Mouse (Mus musculus) ES-Bruce4 (cell line): Measurements from ENCODE around the gene Gm2001. TPM values are rescaled to one million over a fixed set of nuclear protein-coding genes. Genes with fewer than 3 reads are reported as not detected.
"Not testable (repeated sequence)": the region's sequence is repeated elsewhere in the genome, so short reads cannot be mapped to it uniquely, and the experiment has no call there.

Source experiments
- H3K27ac ChIP-seq: 2 replicates; pipeline ENCODE4 v1.5.1; 2012; ENCODE audit warnings: low read length, inconsistent platforms; ENCODE audit not compliant: insufficient read depth
- H3K27me3 ChIP-seq: 2 replicates; pipeline ENCODE4 v1.6.1; 2012; ENCODE audit warnings: mild to moderate bottlenecking, low read length, inconsistent platforms; ENCODE audit not compliant: control insufficient read depth, poor library complexity, insufficient read depth, severe bottlenecking
- H3K36me3 ChIP-seq: 2 replicates; pipeline ENCODE4 v1.6.1; 2012; ENCODE audit warnings: inconsistent platforms, mild to moderate bottlenecking, low read length, moderate library complexity; ENCODE audit not compliant: control insufficient read depth, poor library complexity, insufficient read depth, severe bottlenecking
- H3K4me1 ChIP-seq: one replicate; pipeline ENCODE4 v1.8.1; 2011; ENCODE audit warnings: low read length; ENCODE audit not compliant: control insufficient read depth, insufficient read depth
- H3K4me3 ChIP-seq: 2 replicates; pipeline ENCODE4 v1.5.1; 2011; ENCODE audit warnings: low read depth, mild to moderate bottlenecking, low read length
- H3K9ac ChIP-seq: 2 replicates; pipeline ENCODE4 v1.6.1; 2012; ENCODE audit warnings: low read depth, mild to moderate bottlenecking, inconsistent platforms; ENCODE audit not compliant: poor library complexity, severe bottlenecking
- H3K9me3 ChIP-seq: replicated peaks from 2 replicates; pipeline ENCODE4 v1.6.1; 2012; ENCODE audit warnings: mild to moderate bottlenecking, low read length, inconsistent platforms; ENCODE audit not compliant: control insufficient read depth, poor library complexity, insufficient read depth, severe bottlenecking
- polyA plus RNA-seq: library from polyadenylated mRNA; stranded (reverse); fragments of >200 nt; gene quantifications from 2 replicates; pipeline ENCODE4 v1.2.4, GENCODE M21; 2011; ENCODE audit warnings: low read depth; ENCODE audit not compliant: missing spikeins, insufficient read depth, insufficient read length

The Gm2001 gene
- not detected in 2 replicates for polyA plus RNA-seq

DNA sequence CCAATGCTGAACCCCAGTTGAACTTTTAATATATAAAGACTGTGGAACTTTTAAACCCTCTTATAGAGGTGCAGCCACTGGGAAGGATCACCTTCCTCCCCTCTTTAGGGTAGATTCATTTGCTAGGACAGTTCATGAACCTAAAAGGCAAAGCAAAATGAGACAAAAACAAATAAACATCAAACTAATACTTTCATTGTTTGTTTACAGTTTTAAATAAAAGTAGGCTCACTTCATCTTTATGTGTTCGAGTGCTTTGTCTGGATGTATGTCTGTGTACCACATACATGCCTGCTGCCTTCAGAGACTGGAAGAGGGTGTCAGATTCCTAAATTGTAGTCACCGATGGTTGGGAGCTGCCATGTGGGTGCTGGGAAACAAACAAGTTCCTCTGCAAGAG is at the start of gene Gm2001:
Gene Gm2001 (minus strand): TSS at position 101 of the 400 bp plus-strand sequence.
- not testable (repeated sequence) for H3K9ac ChIP-seq, H3K27me3 ChIP-seq, H3K36me3 ChIP-seq, H3K27ac ChIP-seq, H3K9me3 ChIP-seq, H3K4me3 ChIP-seq, H3K4me1 ChIP-seq

DNA sequence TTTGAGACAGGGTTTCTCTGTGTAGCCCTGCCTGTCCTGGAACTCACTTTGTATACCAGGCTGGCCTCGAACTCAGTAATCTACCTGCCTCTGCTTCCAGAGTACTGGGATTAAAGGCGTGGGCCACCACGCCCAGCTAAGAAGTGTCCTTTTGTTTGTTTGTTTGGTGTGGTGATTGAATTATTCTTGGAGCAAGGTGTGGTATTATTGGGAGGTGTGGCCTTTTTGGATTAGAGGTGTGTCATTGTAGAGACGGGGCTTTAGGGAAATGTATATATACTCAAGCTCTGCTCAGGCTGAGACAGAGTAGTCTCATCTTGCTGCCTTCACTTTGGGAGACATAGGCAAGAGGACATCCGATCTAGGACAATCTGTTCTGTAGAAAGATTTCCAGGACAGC is 31.6 kb upstream of the Gm2001 start, which contains the start of gene Gm2016:
Gene Gm2016 (plus strand): TSS at position 301 of the 400 bp plus-strand sequence.
- not testable (repeated sequence) for H3K9ac ChIP-seq, H3K4me3 ChIP-seq, H3K27ac ChIP-seq, H3K9me3 ChIP-seq, H3K27me3 ChIP-seq, H3K4me1 ChIP-seq, H3K36me3 ChIP-seq

DNA sequence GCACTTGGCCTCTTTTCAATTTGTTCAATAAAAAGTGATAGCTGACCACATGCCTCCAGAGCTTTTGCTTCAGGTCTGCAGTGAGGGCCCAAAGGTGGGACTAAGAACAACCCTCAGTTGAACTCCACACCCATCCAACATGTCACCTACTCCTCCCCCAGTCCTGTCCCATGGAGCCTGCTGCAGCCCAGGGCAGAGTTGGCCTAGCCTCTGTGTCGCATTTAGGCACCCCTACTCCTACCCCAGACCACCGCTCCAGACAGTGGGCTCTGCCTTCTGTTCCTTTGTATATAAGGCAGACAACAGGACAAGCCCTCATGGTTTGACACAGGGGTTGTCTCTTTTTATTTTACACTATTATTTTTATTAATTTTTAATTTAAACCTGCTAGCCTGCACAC is 21.9 kb upstream of the Gm2001 start:
- not testable (repeated sequence) for H3K4me3 ChIP-seq, H3K36me3 ChIP-seq, H3K27me3 ChIP-seq, H3K9me3 ChIP-seq, H3K4me1 ChIP-seq, H3K9ac ChIP-seq, H3K27ac ChIP-seq

DNA sequence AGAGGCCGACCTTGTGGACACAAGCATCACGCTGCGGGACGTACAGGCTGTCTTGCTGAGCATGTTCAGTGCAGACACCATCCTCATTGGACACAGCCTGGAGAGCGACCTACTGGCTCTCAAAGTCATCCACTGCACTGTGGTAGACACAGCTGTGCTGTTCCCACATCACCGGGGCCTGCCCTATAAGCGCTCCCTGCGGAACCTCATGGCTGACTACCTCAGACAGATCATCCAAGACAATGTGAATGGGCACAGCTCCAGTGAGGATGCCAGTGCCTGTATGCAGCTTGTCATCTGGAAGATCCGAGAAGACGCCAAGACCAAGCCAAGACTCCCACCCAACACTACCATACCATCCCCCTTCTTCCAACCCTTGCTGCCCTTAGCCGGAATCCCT is 21.5 kb upstream of the Gm2001 start:
- H3K36me3 ChIP-seq: not testable (repeated sequence)

DNA sequence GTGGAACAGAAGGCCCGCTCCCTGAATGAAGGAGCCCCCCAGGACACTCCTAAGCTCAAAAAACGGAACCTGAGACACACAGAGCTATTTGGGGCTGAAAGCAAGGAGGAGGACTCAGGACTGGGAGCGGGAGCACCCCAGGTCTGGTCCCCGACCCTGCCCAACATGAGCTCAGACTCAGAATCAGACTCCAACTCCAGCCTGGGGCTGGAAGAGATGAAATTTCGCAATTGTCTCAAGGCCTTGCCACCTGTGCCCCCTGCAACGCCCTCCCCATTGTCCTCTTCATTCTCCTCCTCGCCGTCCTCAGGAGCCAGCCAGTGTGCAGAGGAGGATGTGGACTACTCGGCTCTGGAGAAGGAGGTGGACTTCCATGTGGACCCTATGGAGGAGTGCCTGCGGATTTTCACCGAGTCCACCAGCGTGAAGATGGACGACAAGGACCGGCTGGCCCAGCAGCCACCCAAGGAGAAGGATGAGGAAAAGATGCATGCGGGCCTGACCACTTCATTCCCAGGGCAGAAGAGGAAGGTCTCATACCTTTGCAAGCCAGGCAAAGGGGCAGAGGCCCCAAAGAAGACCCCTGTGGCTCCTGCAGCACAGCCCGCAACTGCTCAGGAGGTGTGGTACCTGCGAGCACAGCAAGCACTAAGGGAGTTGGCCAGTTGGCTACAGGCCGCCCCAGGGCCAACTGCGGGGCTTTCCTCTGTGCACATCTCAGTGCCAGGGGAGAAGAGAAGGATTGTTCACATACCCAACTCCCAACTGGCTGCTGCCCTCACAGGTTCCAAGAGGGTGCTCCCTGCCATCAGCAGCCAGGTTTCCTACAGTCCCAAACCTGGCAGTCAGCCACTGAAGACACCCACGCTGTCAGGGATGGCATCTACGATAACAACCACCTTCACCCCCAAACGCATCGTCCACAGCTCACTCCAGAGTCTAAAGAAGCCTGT is 19.9 kb upstream of the Gm2001 start:
- not testable (repeated sequence) for H3K9me3 ChIP-seq, H3K27me3 ChIP-seq, H3K4me3 ChIP-seq, H3K9ac ChIP-seq, H3K27ac ChIP-seq, H3K4me1 ChIP-seq, H3K36me3 ChIP-seq

More for the DNA sequence above, 21.5 kb upstream of the Gm2001 start:
- H3K4me3 ChIP-seq, H3K9ac ChIP-seq, H3K27me3 ChIP-seq, H3K27ac ChIP-seq, H3K4me1 ChIP-seq, H3K9me3 ChIP-seq: not testable (repeated sequence)

DNA sequence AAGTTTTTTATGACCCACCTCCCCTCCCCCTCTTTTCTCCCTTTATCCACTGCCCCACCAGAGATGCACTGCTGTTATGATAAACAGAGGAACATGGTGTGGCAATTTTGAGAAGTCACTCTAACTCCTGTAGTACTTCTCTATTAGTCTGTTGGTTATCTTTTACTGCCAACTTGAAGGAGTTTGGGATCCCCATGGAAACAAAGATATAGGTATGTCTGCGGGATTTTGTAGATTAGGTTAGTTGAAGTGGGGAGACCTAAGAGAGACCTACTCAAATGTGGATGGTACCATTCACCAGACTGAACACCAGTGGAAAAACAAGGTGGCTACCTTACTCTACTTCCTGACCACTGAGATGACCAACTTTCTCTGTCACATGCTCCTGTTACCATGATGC is 13.9 kb upstream of the Gm2001 start:
- not testable (repeated sequence) for H3K9me3 ChIP-seq, H3K9ac ChIP-seq, H3K27me3 ChIP-seq, H3K4me1 ChIP-seq, H3K36me3 ChIP-seq, H3K27ac ChIP-seq, H3K4me3 ChIP-seq

DNA sequence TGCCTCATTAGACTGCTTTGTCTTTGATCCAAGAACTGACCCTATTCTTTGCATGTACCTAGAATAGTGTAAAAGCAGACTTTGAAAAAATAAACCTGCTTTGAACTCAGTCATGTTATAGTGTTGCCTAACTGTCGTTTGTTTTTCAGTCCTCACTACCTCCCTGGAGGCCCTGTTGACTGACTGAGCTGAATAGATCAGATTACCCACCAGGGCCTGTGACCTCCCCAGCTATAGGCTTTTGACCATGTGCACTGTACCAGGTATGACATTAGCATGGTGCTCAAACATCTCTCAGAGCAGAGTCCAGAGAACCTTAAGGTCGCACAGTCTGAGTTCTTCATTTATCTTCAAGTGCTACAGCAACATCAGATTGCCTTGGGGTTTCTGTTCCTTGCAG is 8.5 kb upstream of the Gm2001 start:
- not testable (repeated sequence) for H3K4me1 ChIP-seq

DNA sequence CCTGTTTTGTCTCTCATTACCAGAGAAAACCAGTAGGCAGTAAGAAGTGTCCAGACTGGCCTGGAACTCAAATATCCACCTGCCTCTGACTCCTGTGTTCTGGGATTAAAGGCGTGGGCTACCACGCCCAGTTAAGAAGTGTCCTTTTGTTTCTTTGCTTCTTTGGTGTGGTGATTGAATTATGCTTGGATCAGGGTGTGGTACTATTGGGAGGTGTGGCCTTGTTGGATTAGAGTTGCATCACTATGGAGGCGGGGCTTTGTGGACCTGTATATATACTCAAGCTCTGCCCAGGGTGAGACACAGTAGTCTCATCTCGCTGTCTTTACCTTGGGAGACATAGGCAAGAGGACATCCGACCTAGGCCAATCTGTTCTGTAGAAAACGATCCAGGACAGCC is 25.9 kb downstream of the Gm2001 start, which contains the start of gene BB287469:
Gene BB287469 (plus strand): TSS at position 301 of the 400 bp plus-strand sequence.
- not testable (repeated sequence) for H3K4me3 ChIP-seq, H3K4me1 ChIP-seq, H3K27ac ChIP-seq, H3K9ac ChIP-seq, H3K9me3 ChIP-seq, H3K36me3 ChIP-seq, H3K27me3 ChIP-seq

More for the DNA sequence above, 8.5 kb upstream of the Gm2001 start:
- H3K4me3 ChIP-seq, H3K9me3 ChIP-seq, H3K36me3 ChIP-seq, H3K27ac ChIP-seq, H3K9ac ChIP-seq, H3K27me3 ChIP-seq: not testable (repeated sequence)

DNA sequence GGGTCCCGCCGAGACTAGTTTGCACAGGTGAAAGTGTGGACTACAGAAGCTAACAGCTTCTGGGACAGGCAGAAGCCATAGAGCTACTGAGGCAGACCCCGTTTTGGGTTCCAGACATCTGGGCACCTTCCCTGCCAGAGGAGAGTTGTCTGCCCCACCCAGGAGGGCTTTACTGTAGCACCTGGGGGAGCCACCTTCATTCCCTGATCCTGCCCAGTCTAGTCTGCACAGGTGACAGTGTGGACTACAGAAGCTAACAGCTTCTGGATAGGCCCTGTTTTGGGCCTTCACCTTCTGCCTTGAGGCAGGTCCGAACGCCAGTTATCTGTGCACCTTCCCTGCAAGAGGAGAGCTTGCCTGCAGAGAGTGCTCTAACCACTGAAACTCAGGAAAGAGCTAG is 44.2 kb downstream of the Gm2001 start:
- H3K36me3 ChIP-seq, H3K9ac ChIP-seq, H3K27ac ChIP-seq, H3K4me1 ChIP-seq, H3K27me3 ChIP-seq, H3K9me3 ChIP-seq, H3K4me3 ChIP-seq: not testable (repeated sequence)
